Mouse (Mus musculus) urinary bladder, adult 2 months (tissue): Measurements from ENCODE around the gene Dlx3. TPM values are rescaled to one million over a fixed set of nuclear protein-coding genes. Genes with fewer than 3 reads are reported as not detected.

Experiments
- DNase-seq: peaks from one replicate; pipeline ENCODE4 v3.0.0; 2022; ENCODE audit warnings: low spot score
- polyA plus RNA-seq: library from polyadenylated mRNA; depleted of rRNA; stranded (reverse); fragments of >200 nt; gene quantifications from 2 replicates; pipeline ENCODE4 v1.2.3, GENCODE M21; 2012

Dlx3 gene
- polyA plus RNA-seq, 1 experiment: 0.39 TPM

DNA sequence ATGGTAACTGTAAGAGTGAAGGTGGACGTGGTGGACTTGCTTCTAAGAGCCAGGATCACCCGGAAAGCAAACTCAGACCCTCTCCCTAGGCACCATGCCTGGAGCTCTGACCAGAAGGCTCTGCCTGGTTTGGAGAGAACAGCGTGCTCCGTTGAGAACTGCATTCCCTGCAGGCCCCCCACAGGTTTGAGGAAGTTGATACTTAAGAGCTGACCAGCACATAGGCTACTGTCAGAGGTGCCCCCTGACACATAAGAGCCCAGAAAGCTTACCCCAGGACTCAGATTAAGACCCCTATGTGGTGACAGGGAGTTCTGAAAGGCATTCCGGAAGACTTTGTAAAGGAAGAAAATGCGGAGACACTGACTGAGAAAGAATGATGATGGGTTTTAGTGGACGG, 31.6 kb upstream of the Dlx3 start:
- DNase-seq: no peak

DNA sequence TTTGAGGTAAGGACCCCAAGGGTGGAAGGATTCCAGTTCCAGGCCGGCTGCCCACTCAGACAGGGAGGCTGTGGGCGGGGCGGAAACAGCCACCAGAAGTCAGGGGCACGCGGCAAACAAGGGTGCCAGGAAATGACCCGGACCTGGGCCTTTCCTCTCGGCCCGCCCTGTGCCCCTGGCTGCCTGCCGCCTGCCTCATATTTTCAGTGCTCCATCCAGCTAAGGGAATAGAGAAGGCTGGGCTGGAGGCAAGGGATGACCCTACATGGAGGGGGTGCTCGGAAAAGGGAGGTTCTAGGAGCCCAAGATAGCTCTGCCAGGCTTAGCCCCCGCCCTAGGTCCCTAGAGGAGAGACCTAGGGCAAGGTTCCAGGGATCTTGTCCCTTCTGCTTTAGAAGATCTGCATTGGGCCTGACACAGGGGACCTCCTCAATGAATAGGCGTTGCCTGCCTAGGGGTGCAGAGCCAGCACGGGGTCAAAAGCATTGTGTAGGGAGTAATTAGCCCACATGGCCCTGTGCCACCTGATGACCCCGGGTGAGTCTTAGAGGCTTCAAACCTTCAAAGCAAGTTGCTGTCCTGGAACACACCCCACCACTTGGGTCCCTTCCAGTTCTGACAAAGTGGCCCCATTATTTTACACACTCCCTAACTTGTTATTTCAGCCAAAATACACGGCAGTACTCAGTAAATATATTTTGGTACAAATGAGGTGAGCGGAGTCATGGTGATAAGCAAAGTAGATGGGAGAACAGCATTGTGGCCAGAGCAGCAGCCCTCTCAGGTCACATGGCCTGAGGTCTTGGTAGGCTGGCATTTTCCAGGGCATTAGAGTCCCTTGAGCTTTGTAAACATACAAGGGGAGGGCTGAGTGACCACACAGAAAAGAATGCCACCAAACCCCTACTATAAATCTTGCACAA, 30.8 kb upstream of the Dlx3 start:
- no peak for DNase-seq

DNA sequence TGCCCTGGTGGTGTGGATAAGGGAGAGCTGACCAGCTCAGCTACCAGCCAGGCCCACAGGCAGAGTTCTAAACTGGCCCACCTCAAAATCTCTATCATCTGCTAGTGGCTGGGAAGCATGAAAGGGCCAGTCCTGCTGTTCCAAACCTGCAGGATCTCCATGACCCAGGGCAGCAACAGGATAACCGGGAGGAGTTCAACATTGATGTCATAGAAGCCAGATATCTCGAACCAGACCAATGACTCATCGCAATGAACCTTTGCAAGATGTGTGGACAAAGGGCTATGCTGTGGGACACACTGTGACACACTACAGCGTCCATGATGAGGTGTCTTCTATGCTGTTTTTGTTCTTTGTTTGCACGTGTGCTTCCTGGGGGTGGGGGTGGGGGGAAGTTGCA, 26.8 kb upstream of the Dlx3 start:
- no peak for DNase-seq

DNA sequence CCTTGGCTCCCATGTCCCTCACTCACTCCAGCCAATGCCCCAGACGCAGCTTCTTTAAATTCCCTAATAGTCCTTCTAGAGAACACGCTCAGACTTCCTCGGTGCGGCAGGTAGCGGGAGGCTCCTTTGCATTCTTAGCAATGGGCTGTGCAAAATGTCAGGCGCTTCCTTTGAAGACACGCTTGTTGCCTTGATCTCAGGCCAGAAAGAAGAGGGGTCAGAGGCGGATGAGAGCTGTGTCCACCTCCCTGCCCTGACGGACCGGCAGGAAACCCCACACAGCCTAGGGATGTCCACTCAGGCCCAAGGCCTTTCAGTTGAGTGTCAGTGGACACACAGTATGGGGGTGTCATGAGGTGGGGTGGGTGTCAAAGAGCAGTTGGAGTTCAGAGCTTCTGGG, 24.3 kb upstream of the Dlx3 start:
- no peak for DNase-seq

DNA sequence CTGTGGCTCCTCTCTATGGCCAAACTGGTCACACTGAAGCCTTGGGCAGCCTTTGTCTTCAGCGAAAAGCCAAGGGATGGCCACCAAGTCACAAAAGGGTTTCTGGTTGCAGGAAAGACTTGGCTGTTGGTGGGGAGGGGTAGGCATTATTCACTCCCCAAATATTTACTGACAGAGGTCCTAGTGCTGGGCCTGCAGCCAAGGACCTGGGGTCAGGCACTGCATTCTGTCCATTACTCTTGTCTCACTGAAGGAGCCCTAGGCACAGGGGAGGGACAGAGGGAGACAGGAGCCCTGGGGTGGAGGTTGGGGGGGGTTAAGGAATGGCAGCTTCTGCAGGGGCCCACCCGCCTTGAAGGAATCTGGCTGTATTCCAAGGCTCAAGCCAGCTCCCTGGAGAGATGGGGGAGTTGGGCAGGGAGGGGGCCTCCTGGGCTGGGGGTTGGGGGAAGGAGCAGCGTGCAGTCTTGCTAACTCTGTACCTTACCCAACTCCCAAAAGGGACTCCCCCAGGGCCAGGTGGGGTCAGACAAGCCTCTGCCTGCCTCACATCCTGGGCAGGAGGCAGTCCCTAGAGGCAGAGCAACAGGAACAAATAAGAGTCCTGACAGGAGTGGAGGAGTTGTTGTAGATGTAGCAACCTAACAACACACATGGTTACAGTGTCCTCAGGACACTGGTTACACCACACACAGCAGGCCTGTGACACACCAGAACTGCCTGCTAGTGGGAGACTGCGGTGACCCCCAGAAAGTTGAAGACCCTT, 23.1 kb upstream of the Dlx3 start:
- no peak for DNase-seq

DNA sequence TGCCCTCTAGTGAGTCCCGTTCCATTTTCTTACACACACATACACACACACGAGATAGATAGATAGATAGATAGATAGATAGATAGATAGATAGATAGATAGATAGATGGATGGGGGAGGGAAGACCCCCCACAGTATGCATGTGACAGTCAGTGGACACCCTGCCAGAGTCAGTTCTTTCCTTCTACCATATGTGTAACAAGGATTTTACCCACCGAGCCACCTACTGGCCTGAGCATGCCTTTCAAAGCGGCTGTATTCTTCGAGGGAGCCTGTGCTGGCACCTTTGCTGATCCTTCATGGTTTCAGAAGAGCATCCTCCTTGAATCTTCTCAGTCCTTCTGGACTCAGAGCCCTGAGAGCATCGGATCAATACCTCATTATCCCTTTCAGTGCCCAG, 22.0 kb upstream of the Dlx3 start:
- no peak for DNase-seq

DNA sequence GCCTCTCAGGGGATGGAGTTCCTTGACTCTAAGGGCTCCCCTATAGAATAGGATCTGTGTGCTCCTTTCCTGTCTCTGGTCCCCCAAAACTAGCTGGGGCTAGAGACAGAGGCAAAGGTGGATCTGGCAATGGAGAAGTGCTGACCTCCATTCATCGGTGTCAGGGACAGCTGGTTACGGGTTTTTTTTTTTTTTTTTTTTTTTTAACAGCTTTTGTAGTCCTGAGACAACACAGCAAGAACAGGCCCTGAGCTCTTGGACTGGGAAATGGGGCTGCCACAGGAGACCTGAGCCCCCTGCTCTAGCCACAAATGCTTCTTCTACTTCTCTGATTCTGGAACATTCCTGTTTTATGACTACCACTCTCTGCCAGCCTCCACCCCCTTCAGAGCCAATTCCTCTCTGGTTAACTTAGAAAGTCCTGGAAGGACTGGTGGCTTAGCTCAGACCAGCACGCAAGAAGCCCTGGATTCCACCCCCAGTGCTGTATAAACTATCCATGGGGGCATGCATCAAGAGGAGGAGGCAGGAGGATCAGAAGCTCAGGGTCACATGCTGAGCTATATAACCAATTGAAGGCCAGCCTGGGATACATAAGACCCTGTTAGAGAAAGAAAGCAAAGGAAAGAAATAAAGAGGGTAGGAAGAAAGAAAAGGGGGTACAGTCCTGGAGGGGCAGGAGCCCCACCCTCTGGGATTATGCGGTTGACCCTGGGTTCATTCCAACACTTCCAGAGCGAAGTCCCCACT, 21.4 kb upstream of the Dlx3 start:
- DNase-seq: no peak

DNA sequence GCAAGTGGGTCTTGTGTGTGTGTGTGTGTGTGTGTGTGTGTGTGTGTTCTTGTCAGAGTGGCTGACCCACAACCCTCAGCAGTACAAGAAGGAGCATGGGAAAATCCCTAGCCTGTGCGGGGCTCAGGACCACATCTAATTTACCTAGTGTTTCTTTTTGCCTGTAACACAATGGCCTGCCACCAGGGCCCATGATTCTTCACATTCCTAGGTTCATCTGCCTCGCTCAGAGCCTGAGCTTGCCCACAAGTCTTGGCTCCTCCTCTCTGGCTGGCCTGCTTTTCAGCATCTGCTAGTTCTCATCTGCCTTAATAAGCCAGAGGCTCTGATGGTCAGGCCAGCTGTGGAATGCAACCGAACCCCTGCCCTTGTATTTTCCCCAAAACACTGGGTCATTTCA, 19.5 kb upstream of the Dlx3 start:
- no peak for DNase-seq

DNA sequence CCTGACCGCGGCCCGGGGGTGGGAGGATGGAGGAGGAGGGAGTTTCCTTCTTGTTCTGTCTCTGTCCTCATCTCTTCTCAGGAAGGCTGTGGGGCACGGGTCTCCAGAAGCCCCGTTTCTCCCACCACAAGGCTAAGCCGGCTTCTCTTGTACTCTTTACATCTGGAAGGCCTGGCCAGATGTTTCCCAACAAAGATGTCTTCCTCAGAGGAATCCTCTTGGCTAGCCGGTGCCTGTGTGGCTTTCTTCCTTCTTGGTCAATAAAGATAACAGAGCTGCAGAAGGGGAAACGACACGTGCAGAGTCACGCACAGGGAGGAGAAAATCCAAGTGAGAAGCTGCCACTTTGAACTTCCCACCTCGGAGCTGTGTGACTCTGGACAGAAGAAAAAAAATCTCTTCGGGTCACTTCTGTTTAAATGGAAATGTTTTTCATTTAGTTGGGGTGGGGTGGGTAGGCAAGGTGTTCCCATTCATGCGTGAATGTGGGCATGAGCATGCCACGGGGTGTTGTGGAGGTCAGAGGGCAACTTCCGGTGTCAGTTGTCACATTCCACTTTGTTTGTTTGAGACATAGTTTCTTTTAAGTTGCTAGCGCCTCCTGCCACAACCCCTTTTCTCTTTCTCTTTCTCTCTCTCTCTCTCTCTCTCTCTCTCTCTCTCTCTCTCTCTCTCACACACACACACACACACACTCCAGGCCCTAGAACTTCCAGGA, 18.7 kb upstream of the Dlx3 start:
- DNase-seq: no peak

DNA sequence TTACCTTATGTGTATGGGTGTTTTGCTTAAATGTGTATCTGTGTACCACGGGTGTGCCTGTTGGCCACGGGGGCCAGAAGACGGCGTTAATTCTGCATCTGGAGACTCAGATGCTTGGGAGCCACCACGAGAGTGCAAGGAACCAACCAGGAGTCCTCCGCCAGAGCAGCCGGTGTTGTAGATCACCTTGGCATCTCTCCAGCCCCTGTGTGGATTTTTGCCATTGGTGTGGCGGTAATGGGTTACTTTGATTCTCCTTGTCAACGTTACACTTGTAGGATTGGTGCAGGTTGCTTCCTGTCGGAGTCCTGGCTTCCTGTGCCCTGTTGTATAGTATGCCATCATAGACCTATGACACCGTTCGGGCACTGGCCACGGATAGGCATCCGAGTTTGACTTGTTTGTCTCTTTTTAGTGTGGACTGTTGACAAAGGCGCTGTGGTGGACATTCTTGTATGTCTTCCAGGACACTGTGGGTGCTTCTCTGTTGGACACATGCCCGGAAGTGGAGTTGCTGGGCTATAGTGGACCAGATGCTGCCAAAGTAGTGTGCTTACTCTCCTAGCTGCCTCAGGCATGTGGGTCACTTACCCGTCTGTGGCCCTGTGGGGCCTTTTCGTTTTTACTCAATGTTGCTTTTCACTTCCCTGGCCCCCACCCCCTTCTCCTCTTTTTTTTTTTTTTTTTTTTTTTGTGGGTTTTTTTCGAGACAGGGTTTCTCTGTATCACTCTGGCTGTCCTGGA, 17.6 kb upstream of the Dlx3 start:
- DNase-seq: no peak

DNA sequence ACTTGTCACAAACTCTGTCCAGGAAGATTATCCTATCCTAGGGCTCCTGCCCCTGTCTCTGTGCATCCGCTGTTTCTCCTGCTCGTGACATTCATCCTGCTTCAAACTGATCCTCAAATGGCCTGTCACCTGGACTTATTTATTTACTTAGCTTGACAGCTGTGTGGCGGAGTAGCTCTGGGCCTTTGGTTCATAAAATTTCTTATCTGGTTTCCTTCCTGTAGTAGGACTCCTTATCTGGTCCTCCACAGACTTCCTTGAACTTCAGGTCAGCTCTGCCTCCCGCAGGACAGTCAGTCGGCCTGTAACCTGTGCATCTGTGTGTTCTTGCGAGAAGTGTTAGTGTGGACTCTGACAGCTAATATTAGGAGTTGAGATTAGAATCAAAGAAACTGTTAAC, 15.7 kb upstream of the Dlx3 start:
- no peak for DNase-seq

DNA sequence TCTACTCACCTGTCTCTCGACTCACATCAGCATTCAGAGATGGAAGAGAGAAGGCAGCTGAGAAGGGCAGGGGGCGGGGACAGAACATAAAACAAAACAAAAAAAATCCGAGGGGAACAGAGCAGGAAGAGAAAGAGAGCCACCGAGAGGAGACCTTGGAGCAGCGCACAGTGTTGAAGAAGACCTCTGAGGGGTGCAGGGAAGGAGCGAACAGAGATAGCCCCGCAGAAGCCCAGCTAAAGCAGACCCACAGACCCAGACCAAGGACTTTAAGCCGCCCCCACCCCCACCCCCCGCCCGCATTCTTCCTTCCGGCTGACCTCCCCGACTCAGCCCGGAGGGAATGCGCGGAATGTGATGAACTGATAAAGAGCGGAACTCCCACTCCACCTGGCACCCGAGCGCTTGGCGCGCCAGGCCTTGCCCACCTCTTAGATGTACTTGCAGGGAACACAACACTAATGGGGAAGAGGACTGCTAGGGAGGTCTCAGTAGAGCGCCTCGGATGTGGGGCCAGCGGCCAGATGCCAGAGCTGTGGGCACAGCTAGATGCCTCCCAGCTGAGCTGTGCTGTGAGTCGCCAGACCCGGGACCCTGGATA, 14.5 kb upstream of the Dlx3 start:
- no peak for DNase-seq

DNA sequence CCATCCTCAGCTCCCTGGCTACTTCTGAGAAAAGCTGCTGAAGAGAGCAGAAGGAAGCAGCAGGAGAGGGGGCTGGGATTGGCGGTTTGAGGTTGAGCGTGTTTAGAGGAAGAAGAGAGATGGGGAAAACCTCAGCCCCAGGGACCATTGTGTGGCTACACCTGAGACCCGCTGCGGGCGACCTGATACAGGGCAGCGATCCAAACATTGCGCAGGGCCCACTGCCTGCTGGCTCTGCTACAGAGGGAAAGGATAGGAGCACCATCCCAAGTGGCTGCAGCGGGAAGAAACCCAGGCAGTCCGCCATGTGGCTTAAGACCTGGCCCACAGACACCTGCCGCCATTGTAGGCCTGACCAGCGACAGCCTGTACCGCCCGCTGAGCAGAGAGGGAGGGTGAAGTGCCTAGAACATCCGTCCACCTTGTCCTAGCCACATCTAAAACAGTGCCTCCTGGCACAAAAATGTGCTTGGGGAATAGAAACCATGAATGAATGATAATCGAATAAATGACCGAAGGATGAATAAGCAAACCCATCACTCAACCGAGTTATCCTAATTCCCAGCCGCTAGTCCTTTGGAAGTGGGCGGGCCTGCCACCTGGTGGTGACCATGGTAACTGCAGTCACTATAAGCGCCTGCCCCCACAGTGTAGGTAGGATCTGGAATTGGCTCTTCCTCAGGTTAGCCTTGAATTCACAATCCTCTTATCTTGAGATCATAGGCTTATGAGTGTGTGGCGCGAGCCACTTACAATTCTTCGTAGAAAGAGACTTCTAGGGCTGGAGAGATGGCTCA, 13.3 kb upstream of the Dlx3 start:
- DNase-seq: no peak

DNA sequence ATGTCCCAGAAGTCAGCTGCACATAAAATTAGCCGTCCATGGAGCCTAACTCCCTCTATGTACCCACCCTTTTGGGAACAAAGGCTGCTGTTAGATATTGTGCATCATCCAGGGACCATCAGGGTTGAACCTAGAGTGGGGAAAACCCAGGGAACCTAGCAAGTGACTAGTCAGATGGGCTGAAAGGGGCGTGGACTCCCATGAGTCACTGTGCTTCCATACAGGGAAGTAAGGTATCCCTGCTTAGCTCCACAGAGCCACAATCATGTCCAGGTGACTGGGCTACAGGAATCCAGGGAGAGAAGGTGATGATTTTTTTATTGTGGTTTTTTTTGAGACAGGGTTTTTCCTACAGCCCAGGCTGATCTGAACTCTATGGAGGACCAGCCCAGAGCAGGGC, 10.9 kb upstream of the Dlx3 start:
- no peak for DNase-seq

DNA sequence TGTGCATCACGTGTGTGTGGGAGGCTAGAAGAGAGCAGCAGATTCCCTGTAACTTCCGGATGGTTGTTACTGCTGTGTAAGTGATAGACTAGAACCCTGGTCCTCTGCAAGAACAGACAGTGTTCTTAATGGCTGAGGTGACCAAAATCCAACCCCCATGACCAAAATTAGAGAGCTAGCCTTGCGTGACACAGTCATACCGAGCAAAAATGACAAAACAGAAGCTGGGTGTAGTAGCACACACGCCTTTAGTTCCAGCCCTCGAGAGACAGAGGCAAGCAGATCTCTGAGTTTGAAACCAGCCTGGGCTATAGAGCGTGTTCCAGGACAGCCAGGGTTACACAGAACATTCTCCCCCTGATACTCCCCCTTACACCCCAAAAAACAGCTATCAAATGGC, 9.8 kb upstream of the Dlx3 start:
- no peak for DNase-seq

DNA sequence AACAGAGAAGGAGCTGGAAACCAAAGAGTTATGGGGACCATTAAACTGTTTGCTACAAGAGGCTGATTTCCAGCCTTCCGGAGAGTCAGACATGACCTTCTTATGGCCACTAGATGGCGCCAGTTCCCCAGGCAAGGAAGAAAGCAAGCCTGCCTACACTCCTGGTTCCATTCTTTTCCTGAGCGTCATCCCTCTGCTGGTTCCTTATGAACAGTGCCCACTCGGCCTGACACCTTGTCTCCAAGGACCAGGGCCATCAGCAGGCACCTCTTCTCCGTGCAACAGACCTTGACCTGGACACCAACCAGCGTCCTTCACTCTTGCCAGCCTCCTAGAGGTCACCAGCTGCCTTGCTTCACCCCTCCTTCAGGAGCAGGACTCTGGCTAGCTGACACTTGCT, 2.9 kb upstream of the Dlx3 start:
- DNase-seq: peak; percentile 34

DNA sequence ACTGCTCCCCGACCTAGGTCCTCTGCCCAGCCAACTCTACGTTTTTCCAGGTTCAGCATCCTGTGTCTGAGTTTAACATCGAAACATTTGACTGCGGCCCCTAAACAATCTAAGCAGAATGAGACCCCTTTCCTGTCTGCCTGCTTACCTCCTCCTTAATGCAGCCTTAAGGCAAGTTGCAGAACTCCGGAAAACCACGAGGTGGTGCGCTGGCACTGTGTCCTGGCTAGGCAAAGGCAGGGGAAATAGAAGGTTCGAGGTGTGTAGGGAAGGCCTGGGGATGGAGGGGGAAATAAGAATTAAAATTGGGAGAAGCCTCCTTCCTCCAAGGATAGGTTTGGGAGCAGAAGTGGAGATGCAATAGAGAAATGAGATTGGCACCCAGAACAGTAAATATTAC, 1.4 kb upstream of the Dlx3 start:
- DNase-seq: peak; percentile 66

DNA sequence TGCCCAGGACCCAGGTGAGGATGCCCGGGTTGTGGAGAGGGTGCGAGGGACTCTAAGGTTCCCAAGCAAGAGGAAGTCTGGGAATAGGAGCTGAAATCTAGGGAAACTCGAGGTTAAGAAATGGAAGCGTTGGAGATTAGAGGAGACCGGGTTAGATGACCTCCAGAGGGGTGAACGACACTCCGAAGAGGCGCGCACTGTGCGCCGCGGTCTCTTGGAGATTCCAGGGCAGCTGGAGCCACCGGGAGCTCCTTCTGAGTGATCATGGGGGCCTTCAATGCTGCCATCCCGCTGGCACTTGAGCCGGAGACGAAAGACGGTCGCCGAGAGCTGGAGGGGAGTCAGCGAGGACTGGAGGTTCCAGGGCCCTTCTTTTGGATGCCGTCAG, 708 bp downstream of the Dlx3 start:
- DNase-seq: no peak

DNA sequence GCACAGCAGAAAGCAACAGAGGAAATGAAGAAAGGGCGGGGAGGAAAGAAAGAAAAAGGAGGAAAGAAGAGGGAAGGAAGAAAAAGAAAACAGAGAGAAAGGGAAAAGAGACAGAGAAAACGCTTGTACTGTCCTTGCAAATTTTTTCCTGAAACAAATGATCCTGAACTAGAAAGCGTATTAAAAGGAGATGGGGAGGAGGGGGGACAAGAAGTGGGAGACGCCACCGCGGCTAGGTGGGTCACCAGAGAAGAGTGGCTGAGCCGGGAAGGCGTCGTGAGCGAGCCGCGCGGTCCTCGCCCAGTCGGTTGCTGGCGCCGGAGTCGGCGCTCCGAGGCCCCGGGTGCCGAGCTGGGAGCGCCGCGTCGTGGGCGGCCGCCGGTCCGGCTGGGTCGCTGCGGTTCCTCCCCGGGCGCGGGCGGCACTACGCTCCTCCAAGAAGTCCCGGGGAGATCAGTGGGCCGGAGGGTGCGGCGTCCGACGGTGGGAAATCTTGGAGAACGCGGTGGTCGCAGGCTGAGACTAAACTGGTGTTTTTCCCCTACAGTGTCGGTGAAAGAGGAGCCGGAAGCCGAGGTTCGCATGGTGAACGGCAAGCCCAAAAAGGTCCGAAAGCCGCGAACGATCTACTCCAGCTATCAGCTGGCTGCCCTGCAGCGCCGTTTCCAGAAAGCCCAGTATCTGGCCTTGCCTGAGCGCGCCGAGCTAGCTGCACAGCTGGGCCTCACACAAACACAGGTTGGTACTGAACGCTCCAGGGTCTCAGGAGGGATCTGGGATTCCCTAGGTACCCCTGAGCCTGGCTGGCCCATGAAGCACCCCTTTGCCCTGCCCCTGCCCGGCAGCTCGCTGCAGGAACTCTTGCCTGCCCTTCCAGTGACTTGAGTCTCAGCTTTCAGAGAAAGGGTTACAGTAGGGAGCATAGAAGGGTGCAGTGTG, 1.5 kb downstream of the Dlx3 start:
- DNase-seq: no peak
